Mouse (Mus musculus) megakaryocyte, embryonic 14.5 days (primary cell): ENCODE measurements at regions not wholly inside any gene's neighbourhood (a gene's known extent, or its start where the extent isn't known, plus 50 kb on each side); places are given as distances from the start of the nearest gene placed in this dataset.

Experiments
- H3K27me3 ChIP-seq: replicated peaks from 2 replicates; pipeline ENCODE3; 2012; ENCODE audit warnings: inconsistent platforms
- H3K36me3 ChIP-seq: replicated peaks from 2 replicates; pipeline ENCODE3; 2012; ENCODE audit warnings: low read length, inconsistent platforms, mixed read lengths
- H3K4me1 ChIP-seq: 2 replicates; pipeline ENCODE4 v1.6.1; 2012; ENCODE audit warnings: inconsistent platforms
- H3K4me3 ChIP-seq: replicated peaks from 2 replicates; pipeline ENCODE3; 2012; ENCODE audit warnings: moderate library complexity, mild to moderate bottlenecking, inconsistent platforms
- H3K9me3 ChIP-seq: 2 replicates; pipeline ENCODE4 v1.6.1; 2012; ENCODE audit warnings: inconsistent platforms
- FLI1 ChIP-seq: IDR thresholded peaks from 2 replicates; pipeline ENCODE4 v1.6.1; 2012; ENCODE audit warnings: low read length, inconsistent platforms, mixed read lengths
- GATA1 ChIP-seq: IDR thresholded peaks from 3 replicates; pipeline ENCODE4 v1.6.1; 2012; ENCODE audit warnings: mixed read lengths, low read length, inconsistent platforms, borderline replicate concordance

DNA sequence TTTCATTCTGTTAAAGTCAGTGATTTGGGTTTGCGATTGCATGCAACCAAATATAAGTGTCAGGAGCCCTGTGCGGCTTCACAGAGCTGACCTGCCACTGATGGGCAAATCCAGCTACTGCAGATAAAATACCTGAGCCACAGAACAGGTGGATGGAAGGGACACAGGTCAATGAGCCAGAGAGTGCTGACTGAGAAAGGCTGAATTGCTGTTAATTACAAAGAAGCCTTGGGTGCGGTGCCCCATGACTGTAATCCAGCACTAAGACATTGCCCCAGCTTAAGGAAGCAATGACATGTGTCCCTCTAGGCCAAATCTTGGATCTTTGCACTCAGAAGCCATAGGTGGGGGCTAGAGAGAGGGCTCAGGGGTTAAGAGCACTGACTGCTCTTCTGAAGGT lies 401.7 kb downstream of the Med13l start:
- Histone ChIP-seq H3K4me3 (no peak overlapping the region), H3K9me3 (peaks cover 11% of the 10 kb centered on the region; the same call in 1 of the 2 replicates), H3K4me1 (no peaks in the 10 kb centered on the region), H3K27me3 (no peaks in the 10 kb centered on the region), H3K36me3 (no peaks in the 10 kb centered on the region)
- TF ChIP-seq FLI1 (no peak), GATA1 (no peak)

- Histone ChIP-seq H3K9me3 (peaks cover 11% of the 10 kb centered on the region; the same call in 1 of the 2 replicates), H3K4me1 (no peaks in the 10 kb centered on the region), H3K36me3 (no peaks in the 10 kb centered on the region), H3K27me3 (no peaks in the 10 kb centered on the region), H3K4me3 (no peak overlapping the region)
- no peak for TF ChIP-seq FLI1
- TF ChIP-seq GATA1, result no peak
These were observed 402.5 kb downstream of the Med13l start for GRCm38 (mm10) chr5:118963001-118963400.

DNA sequence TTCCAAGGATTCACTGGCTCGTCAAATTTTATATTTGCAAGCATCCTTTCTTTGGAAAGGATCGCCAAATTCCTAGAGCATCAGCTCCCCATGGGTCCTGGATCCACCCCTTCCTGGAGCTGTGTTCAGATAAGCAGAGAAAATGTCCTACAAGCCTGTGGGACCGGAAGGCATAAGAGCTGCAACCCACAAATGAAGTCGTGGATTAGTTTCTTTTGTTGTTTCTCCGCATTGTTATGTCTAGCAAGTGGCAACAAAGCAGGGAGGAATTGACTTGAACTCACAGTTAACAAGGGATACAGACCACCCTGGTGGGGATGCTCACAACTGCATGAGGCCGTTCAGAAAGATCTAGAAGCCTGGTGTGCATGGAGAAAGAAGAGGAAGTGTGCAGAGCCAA lies 406.4 kb downstream of the Med13l start:
- no peaks in the 10 kb centered on the region for H3K36me3 ChIP-seq
- no peak for TF ChIP-seq FLI1
- TF ChIP-seq GATA1, result no peak
- H3K27me3 ChIP-seq, result no peaks in the 10 kb centered on the region
- no peak overlapping the region for H3K4me3 ChIP-seq
- H3K9me3 ChIP-seq, result 0 out of 2 replicates have a peak, but pooled peaks cover 3% of the 10 kb centered on the region
- H3K4me1 ChIP-seq, result no peaks in the 10 kb centered on the region

- Histone ChIP-seq H3K4me1 (no peaks in the 10 kb centered on the region), H3K4me3 (no peak overlapping the region), H3K36me3 (no peaks in the 10 kb centered on the region), H3K9me3 (no peaks in the 10 kb centered on the region), H3K27me3 (no peaks in the 10 kb centered on the region)
- no peak for TF ChIP-seq FLI1
- TF ChIP-seq GATA1, result no peak
These were observed 407.2 kb downstream of the Med13l start for GRCm38 (mm10) chr5:118967718-118968117.

GRCm38 (mm10) chr5:118975147-118975546 lies 414.7 kb downstream of the Med13l start:
- Histone ChIP-seq H3K9me3 (0 out of 2 replicates have a peak, but pooled peaks cover 3% of the 10 kb centered on the region), H3K27me3 (no peaks in the 10 kb centered on the region), H3K4me1 (no peaks in the 10 kb centered on the region), H3K36me3 (no peaks in the 10 kb centered on the region), H3K4me3 (no peak overlapping the region)
- TF ChIP-seq GATA1 (no peak), FLI1 (no peak)

- Histone ChIP-seq H3K27me3 (peaks cover 6% of the 10 kb centered on the region), H3K36me3 (no peaks in the 10 kb centered on the region), H3K4me1 (no peaks in the 10 kb centered on the region), H3K9me3 (0 out of 2 replicates have a peak, but pooled peaks cover 3% of the 10 kb centered on the region), H3K4me3 (no peak overlapping the region)
- TF ChIP-seq GATA1 (no peak), FLI1 (no peak)
These were observed 418.6 kb downstream of the Med13l start for GRCm38 (mm10) chr5:118978921-118979630.

- no peak for TF ChIP-seq FLI1
- no peak for TF ChIP-seq GATA1
- Histone ChIP-seq H3K4me1 (no peaks in the 10 kb centered on the region), H3K27me3 (peaks cover 6% of the 10 kb centered on the region), H3K9me3 (no peaks in the 10 kb centered on the region), H3K4me3 (no peak overlapping the region), H3K36me3 (no peaks in the 10 kb centered on the region)
These were observed 420.6 kb downstream of the Med13l start for GRCm38 (mm10) chr5:118981046-118981445.

- no peaks in the 10 kb centered on the region for H3K36me3 ChIP-seq
- peaks cover 6% of the 10 kb centered on the region for H3K27me3 ChIP-seq
- no peak overlapping the region for H3K4me3 ChIP-seq
- H3K4me1 ChIP-seq, result no peaks in the 10 kb centered on the region
- no peak for TF ChIP-seq FLI1
- TF ChIP-seq GATA1, result no peak
- H3K9me3 ChIP-seq, result no peaks in the 10 kb centered on the region
These were observed 423.8 kb downstream of the Med13l start for GRCm38 (mm10) chr5:118984251-118984650.

GRCm38 (mm10) chr5:118984797-118985408 lies 424.4 kb downstream of the Med13l start:
- no peaks in the 10 kb centered on the region for H3K9me3 ChIP-seq

DNA sequence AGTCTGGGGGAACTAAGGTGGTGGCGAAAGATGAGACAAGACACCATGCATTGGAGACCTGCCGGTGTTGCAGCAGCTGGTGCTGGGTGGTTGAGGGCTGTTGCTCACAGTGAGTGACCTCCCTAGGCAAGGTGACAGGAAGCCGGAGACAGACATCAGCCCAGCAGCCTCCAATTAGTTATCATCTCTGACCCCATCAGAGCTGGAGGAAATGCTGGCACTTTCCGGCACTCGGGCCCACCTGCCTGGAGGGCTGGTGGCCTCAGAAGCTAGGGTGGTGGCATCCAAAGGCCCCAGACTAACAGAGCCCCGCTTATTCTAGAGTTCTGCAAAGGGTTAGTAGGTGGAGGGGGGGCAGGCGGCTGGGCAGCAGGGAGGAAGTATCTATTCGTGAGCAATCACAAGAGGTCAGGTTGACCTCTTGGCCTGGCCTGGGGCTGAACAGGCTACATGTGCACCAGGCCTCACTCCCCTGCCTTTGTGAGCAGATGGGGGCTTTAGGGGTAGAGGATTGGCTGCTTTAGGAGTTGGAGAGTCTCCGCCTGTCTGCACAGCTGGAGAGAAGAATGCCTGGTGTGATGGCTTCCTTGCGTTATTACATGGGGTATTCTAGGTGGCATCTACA lies 427.0 kb downstream of the Med13l start:
- TF ChIP-seq GATA1 (no peak), FLI1 (no peak)
- no peak overlapping the region for H3K4me3 ChIP-seq
- no peaks in the 10 kb centered on the region for H3K27me3 ChIP-seq
- H3K4me1 ChIP-seq, result no peaks in the 10 kb centered on the region
- peaks cover 12% of the 10 kb centered on the region for H3K9me3 ChIP-seq
- no peaks in the 10 kb centered on the region for H3K36me3 ChIP-seq

More at GRCm38 (mm10) chr5:118984797-118985408, 424.4 kb downstream of the Med13l start:
- Histone ChIP-seq H3K27me3 (peaks cover 6% of the 10 kb centered on the region), H3K4me1 (no peaks in the 10 kb centered on the region), H3K36me3 (no peaks in the 10 kb centered on the region), H3K4me3 (no peak overlapping the region)
- TF ChIP-seq FLI1 (no peak), GATA1 (no peak)
